Mouse (Mus musculus) ovary, adult 18-20 months (tissue): ENCODE results near the gene Zfp11.
"Not testable (repeated sequence)": the region's sequence is repeated elsewhere in the genome, so short reads cannot be mapped to it uniquely, and the experiment has no call there.

Experiments
- DNase-seq: peaks from one replicate; pipeline ENCODE4 v3.0.0; 2022; ENCODE audit warnings: low spot score, mixed read lengths

Gene Zfp11

GRCm38 (mm10) chr5:129670036-129670458 is at the start of gene Zfp11:
Zfp11 (minus strand) TSS chr5:129670099.
- DNase-seq: peak; percentile 38

DNA sequence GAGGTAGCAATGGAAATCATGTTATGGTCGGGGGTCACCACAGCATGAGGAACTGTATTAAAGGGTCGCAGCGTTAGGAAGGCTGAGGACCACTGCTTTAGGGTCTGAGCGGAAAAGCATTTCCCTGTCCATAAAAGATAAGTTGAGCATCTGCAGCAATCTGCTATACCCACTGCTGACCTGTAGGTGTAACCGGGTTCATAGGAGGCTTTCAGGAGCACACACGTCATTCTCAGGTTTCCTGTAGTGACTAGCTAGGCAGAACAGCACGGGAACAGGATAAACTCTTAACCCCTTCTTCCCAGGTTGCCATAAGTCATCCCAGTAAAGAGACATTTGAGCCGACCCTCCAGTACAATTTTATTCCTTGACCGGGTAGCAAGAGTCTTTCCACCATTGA is 47.1 kb upstream of the Zfp11 start:
- DNase-seq: no peak

DNA sequence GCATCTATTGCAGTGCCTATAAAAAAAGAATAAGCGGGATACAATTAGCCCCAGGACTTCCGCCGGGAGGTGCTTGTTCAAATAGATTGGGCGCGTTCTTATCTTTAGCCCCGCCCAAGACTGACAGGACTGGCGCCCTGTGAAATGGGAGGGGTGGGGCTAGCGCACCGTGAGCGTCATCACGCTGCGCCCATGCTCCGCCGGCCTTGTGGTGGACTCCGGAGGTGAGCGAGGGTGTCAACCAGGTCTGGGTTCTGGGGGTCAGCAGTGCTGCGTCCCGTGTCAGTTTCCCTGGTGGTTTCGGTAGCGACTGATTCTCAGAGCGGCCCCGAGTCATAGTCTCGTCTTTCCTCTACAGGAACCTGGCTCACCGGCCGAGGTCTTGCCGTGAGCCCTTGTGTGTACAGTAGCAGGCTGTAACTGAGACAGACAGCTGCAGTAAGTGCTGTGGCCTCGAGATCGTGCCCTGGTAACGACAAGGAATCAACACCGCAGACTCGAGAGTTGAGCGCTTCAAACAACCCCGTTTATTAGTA is 45.5 kb upstream of the Zfp11 start, which contains the start of gene Mrps17:
TSS of gene Mrps17 (plus strand) at position 172 of the 536 bp plus-strand sequence.
- DNase-seq: peak; percentile 89

DNA sequence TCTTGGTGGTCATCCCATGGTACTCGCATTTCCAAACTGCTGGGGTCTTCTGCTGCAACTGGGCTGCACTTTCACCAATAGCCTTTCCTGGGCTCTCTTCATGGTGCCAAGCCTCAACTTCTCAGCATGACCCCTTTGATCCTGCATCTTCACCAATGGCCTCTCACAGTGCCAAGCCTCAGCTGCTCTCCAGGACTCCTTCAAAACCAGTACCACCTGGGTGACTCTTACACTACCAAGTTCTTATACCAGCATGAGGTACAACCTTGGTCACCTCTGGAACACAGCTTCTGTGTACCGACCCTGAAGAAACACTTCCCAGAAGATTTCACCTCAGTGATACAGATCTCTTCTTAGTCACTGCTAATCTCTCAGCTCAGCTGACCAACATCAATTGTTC is 38.5 kb upstream of the Zfp11 start, which contains the start of gene Sept14:
TSS of gene Sept14 (minus strand) at position 101 of the 400 bp plus-strand sequence.
- DNase-seq: no peak

GRCm38 (mm10) chr5:129703368-129703767 is 33.5 kb upstream of the Zfp11 start:
- no peak for DNase-seq

DNA sequence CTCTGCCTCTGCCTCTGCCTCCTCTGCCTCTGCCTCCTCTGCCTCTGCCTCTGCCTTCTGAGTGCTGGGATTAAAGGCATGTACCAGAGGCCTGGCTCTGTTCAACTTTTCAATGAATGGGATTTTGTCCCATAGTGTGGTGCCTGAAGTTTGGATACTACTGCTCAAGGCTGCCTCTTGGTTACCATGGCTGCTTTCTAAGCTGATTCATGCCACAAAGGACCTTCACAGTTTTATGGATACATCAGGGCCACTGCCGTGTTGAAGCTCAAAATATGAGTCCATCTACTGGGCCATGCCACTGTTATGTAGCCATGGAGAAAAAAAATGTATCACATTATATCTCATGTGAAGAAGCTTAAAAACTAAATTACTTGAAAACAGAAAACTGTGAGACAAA is 31.8 kb upstream of the Zfp11 start:
- DNase-seq: no peak

GRCm38 (mm10) chr5:129700506-129700905 is 30.6 kb upstream of the Zfp11 start:
- no peak for DNase-seq

DNA sequence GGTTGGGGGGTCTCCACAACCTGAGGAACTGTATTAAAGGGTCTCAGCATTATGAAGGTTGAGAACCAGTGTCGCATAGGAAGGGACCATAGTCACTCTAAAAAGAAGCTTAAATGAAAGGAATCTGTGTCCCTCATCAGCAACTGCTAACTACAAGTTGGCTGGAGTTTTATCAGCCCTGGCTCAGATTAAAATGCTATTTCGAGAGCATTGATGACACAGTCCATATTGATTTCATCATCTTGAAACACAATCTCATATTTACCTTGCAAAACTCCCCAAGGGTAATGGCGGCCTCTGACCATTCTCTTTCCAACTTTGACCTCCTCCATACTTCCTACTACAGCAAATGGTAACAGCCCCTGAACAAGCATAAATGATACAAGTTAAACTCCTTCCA is 20.6 kb upstream of the Zfp11 start:
- no peak for DNase-seq

GRCm38 (mm10) chr5:129687621-129688020 is 17.7 kb upstream of the Zfp11 start:
- DNase-seq: peak; percentile 68

DNA sequence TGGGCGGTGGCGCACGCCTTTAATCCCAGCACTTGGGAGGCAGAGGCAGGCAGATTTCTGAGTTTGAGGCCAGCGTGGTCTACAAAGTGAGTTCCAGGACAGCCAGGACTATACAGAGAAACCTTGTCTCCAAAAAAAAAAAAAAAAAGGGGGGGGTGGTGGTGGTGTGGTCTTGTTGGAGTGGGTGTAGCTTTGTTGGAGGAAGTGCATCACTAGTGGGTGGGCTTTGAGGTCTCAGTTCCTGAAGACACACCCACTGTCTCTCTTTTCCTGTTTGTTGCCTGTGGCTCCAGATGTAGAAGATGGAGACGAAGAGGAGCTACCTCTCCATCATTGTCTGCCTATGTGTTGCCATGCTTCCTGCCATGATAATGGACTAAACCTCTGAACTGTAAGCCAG is 15.2 kb upstream of the Zfp11 start:
- DNase-seq: not testable (repeated sequence)

DNA sequence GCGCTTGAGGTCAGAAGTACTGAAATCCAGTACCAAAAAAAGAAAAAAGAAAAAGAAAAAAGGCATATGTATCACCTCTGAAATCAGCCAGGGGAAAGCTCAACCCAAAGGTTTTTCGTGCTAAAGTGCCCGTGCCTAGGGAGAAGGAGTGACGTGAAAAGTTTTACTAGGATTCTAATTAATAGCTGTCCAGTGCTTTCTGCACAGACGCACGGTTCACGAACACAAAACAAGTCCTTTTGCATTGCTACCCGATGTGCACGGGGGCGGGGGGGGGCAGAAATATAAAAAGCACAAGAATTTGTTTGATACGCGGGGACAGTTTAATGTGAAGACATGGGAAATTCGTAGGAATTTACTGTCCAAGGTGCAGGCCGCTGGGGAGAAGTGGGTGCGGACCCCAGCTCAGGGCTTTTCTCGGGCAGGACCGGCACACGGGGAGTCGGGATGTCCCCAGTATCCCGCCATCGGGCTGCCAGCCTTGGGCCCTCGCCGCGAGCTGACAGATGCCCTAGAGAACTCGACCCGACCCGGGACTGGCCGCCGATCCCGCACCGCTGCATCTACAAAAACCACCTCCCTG is 355 bp downstream of the Zfp11 start:
- DNase-seq: no peak

DNA sequence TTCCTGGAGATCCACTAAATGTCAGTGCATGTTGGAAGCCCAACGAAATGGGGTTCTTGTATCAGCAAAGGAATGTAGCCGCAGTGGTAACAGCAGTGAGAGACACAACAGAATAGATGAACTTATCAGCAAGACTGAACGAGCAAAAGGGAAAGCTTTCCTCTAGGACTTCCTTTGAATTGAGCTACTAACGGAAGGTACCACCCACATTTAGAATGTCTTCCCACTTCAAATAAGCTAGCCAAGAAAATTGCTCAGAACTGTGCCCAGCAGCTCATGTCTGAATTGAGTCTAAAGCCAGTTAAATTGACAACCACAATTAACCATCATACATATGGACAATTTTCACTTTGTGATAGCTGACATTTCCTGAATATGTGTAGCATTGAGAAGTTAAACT is 2.0 kb downstream of the Zfp11 start:
- no peak for DNase-seq

DNA sequence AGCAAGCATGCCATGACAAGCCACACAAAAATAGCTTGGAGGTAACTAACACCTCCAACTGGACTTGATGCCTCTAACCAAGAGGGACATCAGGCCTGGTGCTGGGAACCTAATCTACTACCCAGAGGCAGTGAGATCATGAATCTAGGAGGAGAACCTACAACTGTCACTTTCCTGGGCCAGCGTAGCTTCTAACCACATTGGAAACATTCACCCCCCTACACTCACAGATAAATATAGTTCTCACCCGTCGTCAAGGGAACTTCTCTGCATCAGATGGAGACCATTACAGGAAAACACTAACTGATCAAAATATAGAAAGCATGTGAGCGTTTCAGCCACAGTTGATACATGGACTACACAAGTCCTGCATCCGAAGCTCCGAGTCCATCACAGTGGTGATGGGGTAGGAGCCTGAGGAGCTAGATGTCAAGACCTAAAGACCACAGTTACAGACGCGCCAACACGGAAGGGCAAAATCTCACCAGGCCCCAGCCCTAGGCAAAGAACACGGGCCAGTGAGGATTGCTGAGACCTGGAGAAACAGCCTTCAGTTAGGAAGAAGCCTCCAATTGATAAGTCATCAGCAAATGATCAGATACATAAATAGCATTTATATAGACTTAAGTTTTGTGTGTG is 3.5 kb downstream of the Zfp11 start:
- DNase-seq: no peak

DNA sequence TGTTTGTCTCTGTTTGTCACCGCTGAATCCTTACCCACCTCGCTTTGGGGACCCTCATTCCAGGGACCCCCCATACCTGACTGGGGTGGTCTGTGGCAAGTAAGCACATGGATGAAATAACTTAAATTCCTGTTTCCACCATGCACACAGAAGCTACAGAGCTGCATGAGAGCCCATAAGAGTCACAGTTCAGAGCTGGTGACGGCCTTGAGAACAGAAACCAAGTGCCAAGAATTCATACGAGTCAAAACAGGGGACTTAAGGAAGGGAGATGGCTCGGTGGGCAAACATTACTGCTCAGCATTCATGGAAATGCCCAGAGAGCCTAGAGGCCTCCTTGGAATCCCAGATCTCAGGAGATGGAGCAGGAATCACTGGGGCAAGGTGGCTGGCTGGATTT is 5.8 kb downstream of the Zfp11 start:
- no peak for DNase-seq

GRCm38 (mm10) chr5:129657931-129658330 is 12.0 kb downstream of the Zfp11 start:
- no peak for DNase-seq

- DNase-seq: no peak
Observed at GRCm38 (mm10) chr5:129657016-129657415, 12.9 kb downstream of the Zfp11 start.

- DNase-seq: no peak
Observed at GRCm38 (mm10) chr5:129650858-129651257, 19.0 kb downstream of the Zfp11 start.

DNA sequence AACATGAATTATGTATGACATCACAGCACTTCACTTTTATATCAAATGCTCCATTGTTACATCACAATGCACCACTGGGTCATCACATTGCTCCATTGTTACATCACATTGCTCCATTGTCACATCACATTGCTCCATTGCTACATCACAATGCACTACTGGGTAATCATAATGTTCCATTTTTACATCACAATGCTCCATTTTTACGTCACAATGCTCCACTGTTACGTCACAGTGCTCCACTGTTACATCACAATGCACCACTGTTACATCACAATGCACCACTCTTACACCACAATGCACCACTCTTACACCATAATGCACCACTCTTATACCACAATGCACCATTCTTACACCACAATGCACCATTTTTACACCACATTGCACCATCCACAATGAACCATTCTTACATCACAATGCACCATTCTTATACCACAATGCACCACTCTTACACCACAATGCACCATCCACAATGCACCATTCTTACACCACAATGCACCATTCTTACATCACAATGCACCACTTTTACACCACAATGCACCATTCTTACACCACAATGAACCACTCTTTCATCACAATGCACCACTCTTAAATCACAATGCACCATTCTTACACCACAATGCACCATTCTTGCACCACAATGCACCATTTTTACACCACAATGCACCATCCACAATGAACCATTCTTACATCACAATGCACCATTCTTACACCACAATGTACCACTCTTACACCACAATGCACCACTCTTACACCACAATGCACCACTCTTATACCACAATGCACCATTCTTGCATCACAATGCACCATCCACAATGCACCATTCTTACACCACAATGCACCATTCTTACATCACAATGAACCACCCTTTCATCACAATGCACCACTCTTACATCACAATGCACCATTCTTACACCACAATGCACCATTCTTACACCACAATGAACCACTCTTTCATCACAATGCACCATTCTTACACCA is 37.3 kb downstream of the Zfp11 start:
- not testable (repeated sequence) for DNase-seq

DNA sequence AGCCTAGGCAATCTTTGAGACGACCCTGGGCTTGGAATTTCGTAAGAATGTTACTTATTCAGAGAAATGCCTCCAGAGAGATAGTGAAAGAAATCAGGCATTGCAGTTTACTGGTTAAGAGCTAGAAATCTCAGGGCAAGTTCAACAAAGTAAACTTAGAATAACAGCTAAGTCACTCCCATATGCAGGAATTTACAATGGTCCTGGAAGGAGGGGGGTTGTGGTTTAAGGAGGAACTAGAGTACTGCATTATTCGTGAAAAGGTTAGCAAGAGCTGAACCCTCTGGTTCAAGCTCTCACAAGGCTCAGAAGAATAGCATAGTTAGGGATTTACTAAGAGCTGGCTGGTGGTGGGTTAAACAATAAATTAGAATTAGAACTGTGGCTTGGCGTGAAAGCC is 43.3 kb downstream of the Zfp11 start:
- DNase-seq: not testable (repeated sequence)

- DNase-seq: no peak
Observed at GRCm38 (mm10) chr5:129626099-129626498, 43.8 kb downstream of the Zfp11 start.

DNA sequence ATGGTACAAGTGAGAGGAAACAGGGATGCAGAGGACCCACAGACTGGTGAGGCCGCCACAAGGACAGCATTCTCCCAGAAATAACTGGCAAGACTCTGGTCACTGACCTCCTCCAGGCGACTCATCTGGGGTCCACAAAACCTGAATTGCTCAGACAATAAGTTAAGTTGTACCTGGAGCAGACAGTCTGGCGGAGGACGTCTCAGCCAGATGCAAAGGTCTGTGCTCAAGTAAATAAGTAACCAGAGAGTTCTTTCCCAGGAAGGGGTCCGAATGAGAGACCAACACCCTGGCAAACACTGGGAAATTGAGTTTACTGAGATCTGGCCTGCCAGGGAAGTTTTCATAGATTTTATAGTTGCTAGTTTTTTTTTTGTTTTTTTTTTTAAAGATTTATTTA is 48.5 kb downstream of the Zfp11 start:
- no peak for DNase-seq

DNA sequence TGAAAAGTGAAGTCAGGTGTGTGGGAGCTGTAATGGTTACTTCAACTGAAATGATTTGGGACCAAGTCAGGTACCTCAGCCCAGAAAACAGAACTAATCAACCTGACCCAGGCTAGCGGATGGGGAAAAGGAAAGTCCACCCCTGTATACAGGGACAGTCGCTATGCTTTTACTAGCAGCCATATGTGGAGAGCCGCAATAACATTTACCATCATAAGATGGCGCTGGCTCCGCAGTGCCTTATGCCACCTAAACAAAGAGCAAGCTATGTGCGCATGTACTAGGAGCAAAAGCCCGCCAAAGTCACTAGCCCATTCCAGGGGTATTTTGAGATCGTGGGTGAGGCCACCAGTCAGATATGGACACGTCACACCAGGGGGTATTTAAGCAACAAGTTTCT is 49.3 kb downstream of the Zfp11 start:
- DNase-seq: not testable (repeated sequence)
